Mouse (Mus musculus): ENCODE data around the gene Reg3g.

DNA sequence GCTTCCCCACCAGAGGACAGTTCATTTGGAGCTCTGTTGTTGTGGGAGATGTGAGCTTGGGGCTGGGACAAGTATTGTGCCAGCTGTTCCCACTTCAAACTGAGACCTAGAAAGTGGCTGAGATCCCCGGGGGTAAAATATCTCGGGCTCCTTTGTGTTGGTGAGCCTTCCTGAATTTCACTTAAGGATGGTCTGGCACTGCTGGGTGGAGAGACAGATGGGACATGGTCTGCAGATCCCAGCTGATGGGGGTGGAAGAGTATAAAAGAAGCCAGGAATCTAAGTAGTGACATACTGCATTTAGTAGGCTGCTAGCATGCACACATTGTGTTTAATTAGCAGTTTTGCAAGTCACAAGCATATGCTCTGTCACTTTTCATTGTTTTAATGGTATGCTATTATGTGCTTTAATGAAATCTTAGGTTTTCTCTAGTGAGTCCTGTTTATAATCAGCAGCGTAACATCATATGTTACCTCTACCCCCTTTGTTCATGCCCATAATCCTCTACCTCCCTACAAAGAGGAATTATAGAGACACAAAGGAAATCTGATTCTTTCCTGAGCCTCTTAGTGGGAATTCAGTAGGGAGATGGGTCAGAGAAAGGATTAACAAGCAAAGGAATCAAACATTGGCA lies 8.4 kb downstream of the Reg3g start:
- TF ChIP-seq CTCF (IDR thresholded peaks at IDR 0.05; ENCODE audit: insufficient read depth, low read length) (no peak), POLR2A (IDR thresholded peaks at IDR 0.05; ENCODE audit: borderline replicate concordance, extremely low read depth, low read depth, low read length) (no peak)
